Mouse (Mus musculus) heart, adult 8-10 months (tissue): ENCODE results near the gene Slc15a5. TPM values are rescaled to one million over a fixed set of nuclear protein-coding genes. Genes with fewer than 3 reads are reported as not detected.

Source experiments
- DNase-seq: peaks from one replicate; pipeline ENCODE4 v3.0.0; 2022; ENCODE audit warnings: low spot score
- total RNA-seq, 4 experiments: library from RNA; stranded (reverse); gene quantifications; 2 replicates each; pipeline ENCODE4 v1.2.4; 2022

Gene Slc15a5
- total RNA-seq, 4 experiments from 2014 or later, result not detected

DNA sequence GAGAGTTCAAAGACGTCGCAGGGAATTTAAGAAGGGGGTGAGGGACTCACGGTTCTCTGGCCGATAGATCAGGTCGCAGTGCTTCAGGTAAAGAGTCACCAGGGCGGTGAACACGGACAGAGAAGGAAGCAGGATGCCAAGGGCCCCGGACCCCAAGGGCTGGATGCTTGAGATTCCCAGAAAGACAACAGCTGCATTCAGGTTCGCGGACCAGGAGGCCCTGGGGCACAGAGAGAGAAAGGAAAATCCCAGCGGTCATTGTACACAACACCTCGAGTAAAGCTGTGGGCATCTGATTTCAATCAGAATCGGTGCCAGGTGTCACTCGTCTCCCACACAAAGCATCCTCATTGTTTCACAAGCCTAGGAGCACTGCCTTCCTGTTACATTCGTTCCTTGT lies 24.1 kb downstream of the Slc15a5 start:
- no peak for DNase-seq

- no peak for DNase-seq
Observed at GRCm38 (mm10) chr6:138054956-138055355, 24.8 kb downstream of the Slc15a5 start.

- no peak for DNase-seq
Observed at GRCm38 (mm10) chr6:138054166-138054565, 25.6 kb downstream of the Slc15a5 start.

GRCm38 (mm10) chr6:138053686-138054085 lies 26.0 kb downstream of the Slc15a5 start:
- DNase-seq, result no peak

- DNase-seq, result no peak
Observed at GRCm38 (mm10) chr6:138045364-138045763, 34.4 kb downstream of the Slc15a5 start.

GRCm38 (mm10) chr6:138042891-138043290 lies 36.8 kb downstream of the Slc15a5 start:
- no peak for DNase-seq

- no peak for DNase-seq
Observed at GRCm38 (mm10) chr6:138041865-138042264, 37.9 kb downstream of the Slc15a5 start.

- DNase-seq, result no peak
Observed at GRCm38 (mm10) chr6:138037587-138037986, 42.1 kb downstream of the Slc15a5 start.

DNA sequence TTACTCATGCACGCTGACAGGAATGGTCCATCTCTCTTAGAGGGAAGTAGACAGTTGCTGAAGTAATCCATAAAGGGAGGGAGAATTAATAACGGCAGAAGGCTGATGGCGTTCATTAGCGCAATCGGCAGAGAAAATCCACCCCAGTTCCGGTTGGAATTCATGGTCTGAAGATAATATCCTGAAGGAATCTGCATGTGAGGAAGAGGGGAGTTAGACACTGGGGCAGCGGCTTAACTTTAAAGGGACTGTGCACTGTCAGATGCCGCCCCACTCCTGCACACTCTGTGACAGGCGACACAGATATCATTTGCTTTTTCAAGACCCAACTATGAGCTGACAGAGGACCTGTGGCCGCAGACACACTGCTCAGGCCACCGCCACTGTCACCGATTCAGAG lies 42.8 kb downstream of the Slc15a5 start:
- no peak for DNase-seq

GRCm38 (mm10) chr6:138016898-138017297 lies 62.8 kb downstream of the Slc15a5 start:
- no peak for DNase-seq

- no peak for DNase-seq
Observed at GRCm38 (mm10) chr6:138014976-138015674, 64.6 kb downstream of the Slc15a5 start.

- no peak for DNase-seq
Observed at GRCm38 (mm10) chr6:138011955-138012354, 67.8 kb downstream of the Slc15a5 start.

DNA sequence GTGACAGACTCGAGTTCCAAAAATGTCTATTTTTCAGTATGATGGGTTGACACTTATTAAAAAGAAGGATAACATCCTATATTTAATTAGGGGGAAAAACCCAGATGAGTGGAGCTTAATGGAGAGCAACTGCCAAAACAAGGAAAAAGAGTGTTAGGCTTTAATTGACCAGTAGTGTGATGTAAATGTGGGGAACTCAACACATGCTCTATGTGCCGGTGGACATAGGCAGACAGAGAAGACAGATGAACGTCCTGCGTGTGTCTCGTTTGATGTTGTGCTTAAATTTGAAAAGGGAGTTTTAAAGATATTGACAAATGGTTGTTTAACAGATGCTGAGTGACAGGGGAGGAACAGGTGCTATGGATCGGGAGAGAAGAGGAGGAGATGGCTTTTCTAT lies 72.0 kb downstream of the Slc15a5 start:
- DNase-seq, result no peak

DNA sequence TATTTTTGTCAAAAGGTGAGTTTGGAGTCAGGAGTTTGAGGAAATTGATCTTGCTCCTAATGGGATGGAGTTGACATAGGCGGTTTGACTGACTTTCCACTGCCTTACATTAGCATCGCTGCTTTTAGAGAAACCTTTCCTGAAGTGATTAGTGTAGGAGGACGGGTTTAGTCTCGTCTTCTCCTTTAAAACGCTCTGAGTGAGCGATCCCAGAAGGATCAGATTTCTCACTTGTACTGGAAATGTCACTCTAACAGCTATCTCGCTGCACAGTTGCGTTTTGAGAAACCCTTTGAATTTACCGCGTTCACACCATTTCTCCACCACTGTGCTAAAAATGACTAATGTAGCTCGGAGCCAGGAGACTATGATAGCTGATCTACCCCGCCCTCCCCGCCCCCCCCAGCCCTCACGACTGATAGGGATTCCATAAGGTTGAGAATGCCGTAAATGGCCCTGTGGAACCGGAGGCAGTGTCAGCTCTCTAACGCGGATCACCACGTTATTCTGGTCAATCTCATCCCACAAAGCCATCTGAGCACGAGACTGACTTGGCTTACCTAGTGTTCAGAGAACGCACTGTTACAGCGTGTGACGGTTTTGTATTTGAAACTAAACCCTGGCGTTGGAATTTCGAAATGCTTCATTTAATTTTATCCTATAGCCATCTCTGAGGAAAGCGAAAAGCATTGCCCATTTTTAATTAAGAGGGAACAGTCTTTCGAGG lies 73.0 kb downstream of the Slc15a5 start:
- DNase-seq, result no peak

DNA sequence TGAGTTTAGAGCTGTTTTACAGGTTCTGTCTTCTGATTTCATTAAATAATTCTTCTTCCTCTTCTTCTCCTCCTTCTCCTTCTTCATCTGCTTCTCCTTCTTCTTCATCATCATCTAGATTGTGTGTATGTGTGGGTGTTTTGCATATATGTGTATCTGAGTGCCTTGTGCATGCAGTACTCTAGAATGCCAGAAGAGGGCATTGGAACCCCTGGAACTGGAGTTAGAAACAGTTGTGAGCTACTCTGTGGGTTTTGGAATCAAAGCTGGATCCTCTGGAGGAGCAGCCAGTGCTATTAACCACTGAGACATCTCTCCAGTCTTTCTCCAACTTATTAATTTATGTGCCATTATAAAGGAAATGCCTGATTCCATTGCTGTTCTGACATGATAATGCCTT lies 89.9 kb downstream of the Slc15a5 start:
- no peak for DNase-seq

DNA sequence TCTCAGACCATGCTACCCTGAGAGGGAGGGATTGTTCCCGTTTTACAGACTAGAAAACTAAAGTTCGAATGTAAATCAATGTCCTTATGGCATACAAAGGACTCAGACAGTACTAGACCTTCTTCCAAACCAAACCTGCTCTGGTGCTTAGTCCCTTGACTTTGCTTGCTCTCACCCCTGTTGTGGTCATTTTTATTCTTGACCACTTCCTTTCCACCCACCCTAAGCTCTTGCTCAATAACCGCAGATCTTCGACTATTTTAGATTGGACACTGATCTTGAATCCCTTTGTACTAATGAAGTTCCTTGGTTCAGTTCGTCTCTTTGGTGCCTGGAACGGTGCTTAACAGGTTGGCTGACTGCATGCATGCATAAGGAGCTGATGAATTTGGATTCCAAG lies 94.5 kb downstream of the Slc15a5 start:
- no peak for DNase-seq

DNA sequence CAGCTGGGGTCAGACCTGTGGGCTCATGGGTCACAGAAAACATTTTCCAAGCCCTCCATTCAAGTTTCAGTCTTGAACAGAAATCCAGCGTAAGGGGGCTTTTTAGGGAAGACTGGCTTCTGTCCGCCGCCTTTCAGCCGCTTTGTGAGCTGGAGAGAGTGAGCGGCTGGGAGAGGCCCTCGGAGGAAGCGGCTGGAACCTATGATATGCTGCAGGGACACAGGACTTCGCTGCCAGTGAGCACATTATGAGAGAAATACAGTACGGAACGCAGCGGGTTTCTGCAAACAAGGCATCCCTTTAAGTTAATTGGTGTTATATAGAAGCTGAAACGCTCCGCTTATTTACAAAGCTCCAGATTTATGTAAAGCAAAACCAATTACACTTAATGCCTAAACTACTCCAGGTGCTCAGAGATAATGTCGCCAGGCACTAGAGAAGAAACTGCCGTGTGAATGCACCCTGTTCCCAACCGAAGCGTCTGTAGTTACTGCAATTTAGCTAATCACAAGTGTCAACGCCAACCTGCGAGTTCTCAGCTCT lies 97.5 kb downstream of the Slc15a5 start:
- no peak for DNase-seq

DNA sequence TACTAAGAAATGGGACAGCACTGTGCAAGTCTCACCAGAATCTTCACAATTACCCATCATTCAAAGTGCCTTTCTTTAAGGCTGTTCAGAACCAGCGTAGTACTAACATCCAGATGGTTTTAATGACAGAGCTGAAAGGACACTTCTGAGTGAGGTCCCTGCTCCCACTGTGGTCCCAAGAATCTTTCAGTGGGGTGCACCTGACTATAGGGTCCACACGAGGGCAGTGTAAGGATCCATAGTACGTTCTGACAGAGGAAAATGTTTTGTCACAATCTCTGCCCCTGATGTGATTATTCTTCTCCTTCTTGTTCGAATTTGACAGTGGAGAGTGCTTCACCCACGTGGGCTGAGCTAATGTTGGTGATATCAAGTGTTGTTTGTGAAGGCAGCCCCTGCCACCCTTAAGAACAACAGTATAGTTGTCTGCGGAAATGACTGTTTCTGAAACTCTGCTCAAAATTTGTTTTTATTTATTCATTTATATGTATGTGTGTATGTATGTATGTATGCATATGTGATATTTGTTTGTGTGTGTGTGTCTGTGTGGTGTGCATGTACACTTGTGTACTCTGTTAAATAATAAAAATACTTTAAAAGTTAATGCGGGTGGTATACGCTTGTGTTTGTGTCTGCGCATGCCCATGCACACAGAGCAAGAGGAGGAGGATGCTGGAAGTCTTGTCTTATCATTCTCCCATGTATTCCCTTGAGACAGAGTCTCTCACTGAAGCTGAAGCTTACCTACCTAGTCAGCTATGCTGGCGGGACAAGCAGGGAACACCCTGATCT lies 98.6 kb downstream of the Slc15a5 start:
- no peak for DNase-seq

GRCm38 (mm10) chr6:137980413-137980812 lies 99.3 kb downstream of the Slc15a5 start:
- no peak for DNase-seq

- no peak for DNase-seq
Observed at GRCm38 (mm10) chr6:137979802-137980201, 99.9 kb downstream of the Slc15a5 start.

DNA sequence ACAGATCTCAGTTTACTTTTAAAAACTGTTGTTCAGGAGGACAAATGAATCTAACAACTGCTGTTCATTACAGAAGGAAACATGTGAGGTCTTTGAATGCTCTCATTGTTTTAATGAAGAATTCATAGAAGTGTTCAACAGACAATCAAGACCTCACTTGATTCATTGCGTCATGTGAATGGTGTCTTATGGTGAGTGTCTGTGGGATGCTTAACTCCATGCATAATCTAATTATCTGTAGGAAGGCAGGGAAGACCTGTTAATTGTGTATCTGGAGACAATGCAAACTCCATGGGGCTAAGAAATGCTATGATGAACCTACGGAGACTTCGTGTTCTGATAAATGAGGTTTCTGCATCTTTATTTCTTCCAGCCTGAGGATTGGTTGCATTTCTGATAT lies 103.7 kb downstream of the Slc15a5 start:
- DNase-seq, result no peak

- no peak for DNase-seq
Observed at GRCm38 (mm10) chr6:137963703-137964102, 116.0 kb downstream of the Slc15a5 start.
